Mouse (Mus musculus) hindbrain, embryonic 15.5 days (tissue): ENCODE results near the gene Lrp10. TPM values are rescaled to one million over a fixed set of nuclear protein-coding genes. Genes with fewer than 3 reads are reported as not detected.
A peak's percentile ranks its signal among the peaks of the same experiment; 100 is the strongest.

Source experiments
- ATAC-seq: fragments of 200-750 bp; cut with Nextera tagmentation; 2 replicates; pipeline ENCODE4 v1.8.0; 2017; ENCODE audit warnings: low read depth, moderate number of reproducible peaks, moderate TSS enrichment; ENCODE audit not compliant: low FRiP score
- H3K27ac ChIP-seq: fragments of 300-500 bp; sonication (generic); replicated peaks from 2 replicates; pipeline ENCODE4 v1.5.1; 2015; ENCODE audit warnings: mild to moderate bottlenecking, inconsistent platforms
- H3K27me3 ChIP-seq: fragments of 300-500 bp; sonication (generic); 2 replicates; pipeline ENCODE4 v1.6.1; 2015; ENCODE audit warnings: control low read depth, inconsistent platforms
- H3K36me3 ChIP-seq: fragments of 300-500 bp; sonication (generic); 2 replicates; pipeline ENCODE4 v1.6.1; 2015; ENCODE audit warnings: control low read depth, inconsistent platforms
- H3K4me1 ChIP-seq: fragments of 300-500 bp; sonication (generic); replicated peaks from 2 replicates; pipeline ENCODE4 v1.6.1; 2015; ENCODE audit warnings: control low read depth, inconsistent platforms
- H3K4me2 ChIP-seq: fragments of 300-500 bp; sonication (generic); 2 replicates; pipeline ENCODE4 v1.6.1; 2015; ENCODE audit warnings: moderate library complexity, mild to moderate bottlenecking, inconsistent platforms
- H3K4me3 ChIP-seq: fragments of 300-500 bp; sonication (generic); 2 replicates; pipeline ENCODE4 v1.5.1; 2015; ENCODE audit warnings: mild to moderate bottlenecking, inconsistent platforms
- H3K9ac ChIP-seq: fragments of 300-500 bp; sonication (generic); 2 replicates; pipeline ENCODE4 v1.6.1; 2015; ENCODE audit warnings: inconsistent platforms
- H3K9me3 ChIP-seq: fragments of 300-500 bp; sonication (generic); 2 replicates; pipeline ENCODE4 v1.6.1; 2016; ENCODE audit warnings: control low read depth, inconsistent platforms
- WGBS: fragments of 180-500 bp; shearing (Covaris S2); methylation state at CpG from one replicate; pipeline ENCODE4 v1.1.7; 2015; 5-methylcytosine and 5-hydroxymethylcytosine counted together
- polyA plus RNA-seq: library from polyadenylated mRNA; unstranded; fragments of >200 nt; fragmentation: Nextera tagmentation; extraction: Ambion mirVana; gene quantifications from 2 replicates; pipeline ENCODE4 v1.2.1, GENCODE M21; 2015

The Lrp10 gene
- polyA plus RNA-seq, 1 experiment from 2014 or later, result 34.3 TPM

DNA sequence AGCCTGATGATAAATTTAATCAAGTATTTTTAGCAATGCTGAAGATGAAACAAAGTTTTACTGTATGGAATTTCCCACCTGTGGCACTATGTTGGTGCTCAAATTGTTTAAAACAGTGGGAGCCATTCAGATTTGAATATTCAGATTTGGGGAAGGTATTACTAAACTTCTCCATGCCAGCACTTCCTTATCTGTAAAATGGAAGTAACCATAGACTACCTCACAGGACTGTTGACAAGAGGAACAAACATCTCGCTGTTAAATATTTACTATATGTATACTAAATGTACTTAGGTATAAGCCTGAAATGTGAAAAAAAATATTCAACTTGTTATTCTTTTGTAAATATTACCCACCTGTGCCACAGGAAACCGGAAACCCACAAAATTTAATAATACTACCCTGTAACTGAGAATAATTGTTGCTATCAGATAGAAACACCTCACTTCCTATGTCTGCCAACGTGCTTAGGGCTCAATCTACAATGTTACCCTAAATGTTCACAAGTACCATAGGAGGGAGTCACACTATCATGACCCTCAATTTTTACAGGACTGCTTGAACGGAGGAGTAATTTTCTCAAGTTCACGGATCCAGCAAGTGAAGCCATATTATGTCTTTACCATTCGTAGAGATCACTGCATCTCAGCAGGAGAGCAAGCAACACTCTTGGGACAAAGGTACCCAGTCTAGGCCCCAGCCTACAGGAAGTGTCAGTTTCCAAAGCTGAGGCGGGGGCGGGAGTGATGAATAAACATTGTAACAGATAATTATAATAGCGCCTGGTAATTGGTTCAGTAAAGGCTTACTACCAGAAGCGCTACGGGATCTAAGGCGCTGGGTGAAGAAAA is 604 bp upstream of the Lrp10 start:
- WGBS, result 15% methylated on average over 12 of the region's 12 CpGs
- Histone ChIP-seq H3K4me2 (peak overlapping the region; percentile 92), H3K9me3 (no peaks in the 10 kb centered on the region), H3K4me1 (peaks cover 16% of the 10 kb centered on the region), H3K4me3 (peak overlapping the region; percentile 82), H3K9ac (peak overlapping the region; percentile 83), H3K27me3 (no peaks in the 10 kb centered on the region), H3K36me3 (peaks cover 4% of the 10 kb centered on the region; the same call in 1 of the 2 replicates), H3K27ac (peak overlapping the region; percentile 73)
- peak; percentile 52 for ATAC-seq

DNA sequence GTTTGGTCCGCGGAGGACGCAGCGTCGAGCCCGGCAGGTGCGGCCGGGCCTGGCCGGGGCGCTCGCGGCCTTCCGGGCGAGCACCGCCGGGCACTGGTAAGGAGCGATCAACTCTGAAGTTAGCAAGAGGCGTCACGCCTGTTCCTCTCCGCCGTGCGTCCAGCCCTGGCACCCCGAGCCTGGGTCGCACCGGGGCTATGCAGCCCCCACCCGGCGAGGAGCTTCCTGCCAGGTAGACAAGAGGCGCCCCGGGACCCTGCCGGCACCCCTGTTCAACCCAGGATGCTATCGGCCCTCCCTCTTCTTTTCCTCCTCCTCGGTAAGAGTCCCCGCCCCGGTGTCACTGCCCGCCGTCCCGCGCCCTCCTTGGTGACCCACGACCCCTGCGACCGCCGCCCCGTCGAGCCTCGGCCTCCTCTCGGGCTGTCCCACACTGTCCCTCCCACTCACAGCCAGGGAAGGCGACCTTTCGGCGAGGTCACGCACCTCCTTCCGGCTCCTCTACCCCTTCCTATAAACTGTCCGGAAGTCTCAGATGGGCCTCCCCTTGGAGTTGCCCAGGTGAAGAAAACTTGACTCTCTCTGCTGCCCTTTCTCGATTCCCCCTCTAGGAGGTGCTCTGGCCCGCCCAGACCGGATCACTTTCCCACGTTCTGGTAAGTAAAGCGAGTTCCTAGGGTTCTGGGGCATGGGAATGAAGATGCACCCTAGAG is 512 bp downstream of the Lrp10 start:
- peak overlapping the region; percentile 83 for H3K9ac ChIP-seq
- peaks cover 11% of the 10 kb centered on the region for H3K36me3 ChIP-seq
- H3K27ac ChIP-seq, result peak overlapping the region; percentile 73
- H3K4me1 ChIP-seq, result peaks cover 16% of the 10 kb centered on the region
- peak; percentile 82 for ATAC-seq
- H3K27me3 ChIP-seq, result no peaks in the 10 kb centered on the region
- H3K9me3 ChIP-seq, result no peaks in the 10 kb centered on the region
- WGBS, result under 1% methylated on average over 47 of the region's 57 CpGs
- peak overlapping the region; percentile 92 for H3K4me2 ChIP-seq
- H3K4me3 ChIP-seq, result peak overlapping the region; percentile 82

DNA sequence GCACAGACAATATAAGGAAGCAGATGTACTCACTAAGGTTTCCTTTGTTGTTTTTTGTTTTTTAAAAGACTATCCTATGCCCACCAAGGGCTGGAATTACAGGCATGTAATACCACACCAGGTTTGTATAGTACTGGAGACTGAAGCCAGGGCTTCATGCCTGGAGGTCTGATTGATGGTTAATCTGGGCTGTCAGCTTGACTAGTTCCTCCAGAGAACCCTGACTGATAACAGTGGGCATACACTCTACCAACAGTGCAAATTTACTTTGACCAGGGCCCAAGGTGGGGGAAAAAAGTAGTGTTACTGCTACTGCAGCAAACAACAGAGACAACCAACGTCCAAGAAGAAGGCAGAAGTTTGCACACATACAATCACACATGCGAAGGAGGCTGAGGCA is 7.5 kb downstream of the Lrp10 start:
- Histone ChIP-seq H3K9ac (no peak overlapping the region), H3K4me3 (no peak overlapping the region), H3K9me3 (no peaks in the 10 kb centered on the region), H3K4me1 (peaks cover 16% of the 10 kb centered on the region), H3K27me3 (no peaks in the 10 kb centered on the region), H3K27ac (no peak overlapping the region), H3K36me3 (peaks cover 22% of the 10 kb centered on the region), H3K4me2 (no peak overlapping the region)
- ATAC-seq, result no peak
- WGBS, result 92% methylated on average over 2 of the region's 2 CpGs

DNA sequence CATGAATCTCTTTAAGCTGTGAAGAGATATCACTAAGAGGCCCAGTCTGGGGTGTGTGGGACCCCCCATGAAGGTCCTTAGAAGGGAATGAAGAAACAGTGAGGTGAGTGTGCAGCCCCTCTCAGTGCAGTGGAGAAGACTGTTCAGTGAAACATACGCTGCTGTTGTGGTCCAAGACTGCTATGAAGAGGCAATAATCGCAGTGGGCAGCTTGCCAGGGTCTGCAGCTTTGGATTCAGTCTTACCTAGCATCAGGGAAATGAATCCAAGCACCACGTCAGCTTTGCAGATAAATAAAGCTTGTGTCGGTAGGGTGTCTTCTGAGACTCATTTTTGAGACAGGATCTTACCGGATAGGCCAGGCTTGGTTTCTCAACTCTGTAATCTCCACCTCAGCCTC is 8.7 kb downstream of the Lrp10 start:
- Histone ChIP-seq H3K27ac (no peak overlapping the region), H3K36me3 (peaks cover 21% of the 10 kb centered on the region), H3K9me3 (no peaks in the 10 kb centered on the region), H3K9ac (no peak overlapping the region), H3K4me2 (no peak overlapping the region), H3K4me1 (peaks cover 28% of the 10 kb centered on the region), H3K27me3 (no peaks in the 10 kb centered on the region), H3K4me3 (no peak overlapping the region)
- ATAC-seq, result no peak
- WGBS, result 58% methylated on average over 5 of the region's 5 CpGs

DNA sequence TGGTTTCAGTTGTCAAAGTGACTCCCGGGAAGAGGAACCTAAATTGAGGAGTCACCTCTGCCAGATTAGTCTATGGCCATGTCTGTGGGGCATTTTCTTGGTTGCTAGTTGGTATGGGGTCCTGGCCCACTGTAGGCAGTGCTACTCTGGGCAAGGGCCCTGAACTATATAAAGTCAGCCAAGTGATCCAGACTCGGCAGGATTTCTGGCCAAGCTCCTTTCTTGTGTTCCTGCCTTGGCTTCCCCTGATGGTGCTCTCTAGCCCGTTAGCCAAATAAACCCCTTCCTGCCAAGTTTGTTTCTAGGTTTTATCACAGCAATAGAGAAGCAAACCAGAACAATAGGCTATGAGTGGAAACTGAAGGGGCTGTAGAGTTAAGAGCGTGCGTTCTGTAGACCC is 10.8 kb downstream of the Lrp10 start:
- ATAC-seq, result no peak
- Histone ChIP-seq H3K4me3 (no peak overlapping the region), H3K27ac (peak overlapping the region; percentile 83), H3K9ac (no peak overlapping the region), H3K4me2 (no peak overlapping the region), H3K27me3 (0 out of 2 replicates have a peak, but pooled peaks cover 4% of the 10 kb centered on the region), H3K4me1 (peaks cover 40% of the 10 kb centered on the region), H3K36me3 (peaks cover 8% of the 10 kb centered on the region; the same call in 1 of the 2 replicates), H3K9me3 (no peaks in the 10 kb centered on the region)
- 69% methylated on average over 5 of the region's 5 CpGs for WGBS

DNA sequence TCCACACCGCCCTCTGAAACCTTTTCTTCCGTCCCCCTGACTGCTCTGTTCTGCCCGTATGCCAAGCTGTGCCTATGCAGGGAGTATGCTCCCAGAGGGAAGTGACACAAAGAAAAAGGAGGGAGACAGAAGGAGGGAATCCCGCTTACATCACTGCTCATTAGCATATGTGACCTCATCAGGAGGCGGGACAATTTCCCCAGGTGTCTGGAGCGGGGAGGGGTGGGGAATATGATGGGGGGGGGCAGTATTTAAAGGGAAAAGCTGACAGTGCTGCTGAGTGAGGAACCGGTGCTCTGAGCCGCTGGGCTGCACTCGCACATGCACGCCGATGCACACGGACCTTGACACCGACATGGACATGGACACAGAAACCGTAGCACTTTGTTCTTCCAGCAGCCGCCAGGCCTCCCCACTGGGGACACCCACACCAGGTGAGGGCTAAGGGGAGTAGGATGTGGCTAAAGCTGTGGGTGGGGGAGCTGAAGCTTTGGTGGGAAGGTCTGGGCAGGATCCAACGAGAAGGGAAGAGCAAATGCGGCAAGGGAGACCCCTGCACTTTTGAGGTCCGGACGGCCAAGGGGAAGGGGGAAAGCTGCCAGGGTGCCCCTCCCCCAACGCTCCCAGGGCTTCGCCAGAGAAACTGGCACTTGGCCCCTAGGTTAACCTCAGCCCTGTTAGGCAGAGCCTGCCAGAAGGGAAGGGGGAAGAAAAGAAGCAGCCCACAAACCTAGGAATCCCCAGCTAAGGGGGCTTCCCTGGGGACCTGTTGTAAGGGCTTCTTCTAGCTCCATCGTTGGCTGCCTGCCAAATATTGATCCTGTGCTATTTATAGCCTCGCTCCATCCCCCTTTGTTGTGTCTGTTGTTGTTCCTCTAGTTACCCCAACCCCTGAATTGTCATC is 12.3 kb downstream of the Lrp10 start, which contains the start of gene Rem2:
Rem2 (plus strand) TSS at position 160 of the 904 bp plus-strand sequence.
- peak within 1 kb of the TSS; percentile 87 for H3K4me2 ChIP-seq
- peak within 1 kb of the TSS; percentile 64 for H3K4me3 ChIP-seq
- H3K27me3 ChIP-seq, result 0 out of 2 replicates have a peak, but pooled peaks cover 4% of the 10 kb centered on the region
- no peaks in the 10 kb centered on the region for H3K36me3 ChIP-seq
- peak within 1 kb of the TSS; percentile 83 for H3K27ac ChIP-seq
- WGBS, result under 1% methylated on average over 22 of the region's 23 CpGs
- H3K9ac ChIP-seq, result peak within 1 kb of the TSS; percentile 71
- H3K4me1 ChIP-seq, result peaks cover 40% of the 10 kb centered on the region
- H3K9me3 ChIP-seq, result no peaks in the 10 kb centered on the region
- ATAC-seq, result peak; percentile 88

GRCm38 (mm10) chr14:54477172-54477909 is 13.4 kb downstream of the Lrp10 start:
- WGBS, result 54% methylated on average over 15 of the region's 15 CpGs
- Histone ChIP-seq H3K9ac (peak overlapping the region; percentile 71; the same call in 1 of the 2 replicates), H3K4me3 (peak overlapping the region; percentile 64), H3K27ac (0 out of 2 replicates have a peak overlapping the region, but pooled peaks have one; percentile 83), H3K27me3 (0 out of 2 replicates have a peak, but pooled peaks cover 4% of the 10 kb centered on the region), H3K9me3 (no peaks in the 10 kb centered on the region), H3K36me3 (no peaks in the 10 kb centered on the region), H3K4me2 (peak overlapping the region; percentile 87), H3K4me1 (peaks cover 40% of the 10 kb centered on the region)
- ATAC-seq, result no peak

GRCm38 (mm10) chr14:54479451-54479920 is 15.5 kb downstream of the Lrp10 start:
- peak overlapping the region; percentile 24 for H3K4me3 ChIP-seq
- no peaks in the 10 kb centered on the region for H3K9me3 ChIP-seq
- H3K4me1 ChIP-seq, result peaks cover 40% of the 10 kb centered on the region
- H3K27ac ChIP-seq, result no peak overlapping the region
- H3K27me3 ChIP-seq, result 0 out of 2 replicates have a peak, but pooled peaks cover 4% of the 10 kb centered on the region
- no peak overlapping the region; the same call in 1 of the 2 replicates for H3K9ac ChIP-seq
- no peak for ATAC-seq
- WGBS, result 3% methylated on average over 40 of the region's 40 CpGs
- no peaks in the 10 kb centered on the region for H3K36me3 ChIP-seq
- peak overlapping the region; percentile 49 for H3K4me2 ChIP-seq

GRCm38 (mm10) chr14:54480673-54481072 is 16.7 kb downstream of the Lrp10 start:
- Histone ChIP-seq H3K4me1 (peaks cover 31% of the 10 kb centered on the region), H3K27me3 (0 out of 2 replicates have a peak, but pooled peaks cover 4% of the 10 kb centered on the region), H3K27ac (no peak overlapping the region), H3K36me3 (no peaks in the 10 kb centered on the region), H3K9me3 (no peaks in the 10 kb centered on the region), H3K4me2 (no peak overlapping the region), H3K9ac (no peak overlapping the region), H3K4me3 (no peak overlapping the region)
- WGBS, result 69% methylated on average over 6 of the region's 6 CpGs
- no peak for ATAC-seq

DNA sequence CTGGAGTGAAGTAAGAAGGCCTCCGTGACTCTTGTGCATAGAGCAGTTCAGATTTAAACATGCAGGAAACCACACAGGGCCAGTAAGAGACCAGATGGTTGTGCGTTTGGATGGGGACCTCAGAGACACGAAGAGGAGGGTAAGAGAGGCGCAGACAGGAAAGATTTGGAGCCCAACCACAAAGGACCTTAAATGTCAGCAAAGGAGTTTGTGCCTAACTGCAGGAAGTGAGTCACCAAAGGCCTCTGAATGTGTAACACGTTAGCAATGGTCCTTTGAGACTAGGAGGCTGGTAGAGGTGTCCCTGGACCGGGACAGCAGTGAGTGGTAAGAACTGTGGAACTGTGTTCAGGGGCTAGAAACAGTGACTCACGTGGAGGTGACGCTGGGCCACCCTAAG is 17.5 kb downstream of the Lrp10 start:
- no peak overlapping the region for H3K4me2 ChIP-seq

More for the DNA sequence above, 17.5 kb downstream of the Lrp10 start:
- Histone ChIP-seq H3K4me3 (no peak overlapping the region), H3K9ac (no peak overlapping the region), H3K4me1 (peaks cover 26% of the 10 kb centered on the region), H3K27ac (no peak overlapping the region), H3K9me3 (no peaks in the 10 kb centered on the region), H3K27me3 (0 out of 2 replicates have a peak, but pooled peaks cover 4% of the 10 kb centered on the region), H3K36me3 (no peaks in the 10 kb centered on the region)
- no peak for ATAC-seq
- WGBS, result 87% methylated on average over 8 of the region's 8 CpGs
